Mouse (Mus musculus): ENCODE results near the gene AL732309.1. TPM values are rescaled to one million over a fixed set of nuclear protein-coding genes. Genes with fewer than 3 reads are reported as not detected.

AL732309.1 gene
- 6.3 and 6.8 TPM in 2 replicates for polyA plus RNA-seq (2014; fragmentation: Nextera tagmentation; extraction: Ambion mirVana)

GRCm38 (mm10) chr2:25246183-25247072, at the start of gene AL732309.1:
TSS of gene AL732309.1 (minus strand) at chr2:25246863.
- peaks cover 27% of the 10 kb centered on the region for H3K36me3 ChIP-seq (ENCODE audit: control insufficient read depth, insufficient read depth, low read length)
- peaks cover 21% of the 10 kb centered on the region for H3K27me3 ChIP-seq (replicated peaks; ENCODE audit: control insufficient read depth, insufficient read depth, low read length)
- 88% methylated on average over 10 of the region's 10 CpGs for WGBS
- no peak within 1 kb of the TSS for H3K4me3 ChIP-seq (ENCODE audit: low read depth, low read length)
- DNase-seq (ENCODE audit: low spot score): no peak
- no peak for ATAC-seq (replicated peaks; ENCODE audit: low FRiP score)
- no peak within 1 kb of the TSS for H3K27ac ChIP-seq (ENCODE audit: low read depth, low read length)
- H3K9ac ChIP-seq (ENCODE audit: low read depth, low read length): no peak within 1 kb of the TSS
- H3K4me2 ChIP-seq: no peak within 1 kb of the TSS
- no peaks in the 10 kb centered on the region for H3K9me3 ChIP-seq (ENCODE audit: control insufficient read depth, low read length)
- peaks cover 10% of the 10 kb centered on the region for H3K4me1 ChIP-seq (replicated peaks; ENCODE audit: control insufficient read depth, insufficient read depth, low read length)

- H3K27ac ChIP-seq (ENCODE audit: low read depth, low read length): no peak overlapping the region
- H3K4me2 ChIP-seq: no peak overlapping the region
- no peak overlapping the region for H3K4me3 ChIP-seq (ENCODE audit: low read depth, low read length)
- no peaks in the 10 kb centered on the region for H3K9me3 ChIP-seq (ENCODE audit: control insufficient read depth, low read length)
- DNase-seq (ENCODE audit: low spot score): no peak
- peaks cover 13% of the 10 kb centered on the region; the same call in 1 of the 2 replicates for H3K4me1 ChIP-seq (replicated peaks; ENCODE audit: control insufficient read depth, insufficient read depth, low read length)
- H3K9ac ChIP-seq (ENCODE audit: low read depth, low read length): no peak overlapping the region
- peaks cover 91% of the 10 kb centered on the region for H3K27me3 ChIP-seq (replicated peaks; ENCODE audit: control insufficient read depth, insufficient read depth, low read length)
- ATAC-seq (replicated peaks; ENCODE audit: low FRiP score): no peak
- no peaks in the 10 kb centered on the region for H3K36me3 ChIP-seq (ENCODE audit: control insufficient read depth, insufficient read depth, low read length)
- 71% methylated on average over 9 of the region's 9 CpGs for WGBS
These were observed 47.0 kb upstream of the AL732309.1 start for GRCm38 (mm10) chr2:25293706-25294105.

- no peak for ATAC-seq (replicated peaks; ENCODE audit: low FRiP score)
- peaks cover 13% of the 10 kb centered on the region; the same call in 1 of the 2 replicates for H3K4me1 ChIP-seq (replicated peaks; ENCODE audit: control insufficient read depth, insufficient read depth, low read length)
- no peak overlapping the region for H3K4me3 ChIP-seq (ENCODE audit: low read depth, low read length)
- H3K9me3 ChIP-seq (ENCODE audit: control insufficient read depth, low read length): no peaks in the 10 kb centered on the region
- peak; percentile 61 for DNase-seq (ENCODE audit: low spot score)
- H3K36me3 ChIP-seq (ENCODE audit: control insufficient read depth, insufficient read depth, low read length): no peaks in the 10 kb centered on the region
- H3K9ac ChIP-seq (ENCODE audit: low read depth, low read length): no peak overlapping the region
- no peak overlapping the region; the same call in 1 of the 2 replicates for H3K4me2 ChIP-seq
- 0% methylated on average over 1 of the region's 1 CpGs for WGBS
- H3K27ac ChIP-seq (ENCODE audit: low read depth, low read length): no peak overlapping the region
- H3K27me3 ChIP-seq (replicated peaks; ENCODE audit: control insufficient read depth, insufficient read depth, low read length): peaks cover 94% of the 10 kb centered on the region
These were observed 46.2 kb upstream of the AL732309.1 start for GRCm38 (mm10) chr2:25292856-25293255.

GRCm38 (mm10) chr2:25292054-25292544, 45.4 kb upstream of the AL732309.1 start:
- Histone ChIP-seq H3K4me1 (replicated peaks; ENCODE audit: control insufficient read depth, insufficient read depth, low read length) (peaks cover 18% of the 10 kb centered on the region), H3K9me3 (ENCODE audit: control insufficient read depth, low read length) (no peaks in the 10 kb centered on the region), H3K4me3 (ENCODE audit: low read depth, low read length) (peak overlapping the region; percentile 35), H3K27me3 (replicated peaks; ENCODE audit: control insufficient read depth, insufficient read depth, low read length) (peaks cover 89% of the 10 kb centered on the region), H3K36me3 (ENCODE audit: control insufficient read depth, insufficient read depth, low read length) (no peaks in the 10 kb centered on the region), H3K27ac (ENCODE audit: low read depth, low read length) (no peak overlapping the region), H3K9ac (ENCODE audit: low read depth, low read length) (no peak overlapping the region), H3K4me2 (peak overlapping the region; percentile 57)
- WGBS: 11% methylated on average over 39 of the region's 43 CpGs
- DNase-seq (ENCODE audit: low spot score) (no peak), ATAC-seq (replicated peaks; ENCODE audit: low FRiP score) (no peak)

- DNase-seq (ENCODE audit: low spot score) (no peak), ATAC-seq (replicated peaks; ENCODE audit: low FRiP score) (no peak)
- Histone ChIP-seq H3K9me3 (ENCODE audit: control insufficient read depth, low read length) (no peaks in the 10 kb centered on the region), H3K27ac (ENCODE audit: low read depth, low read length) (no peak overlapping the region), H3K4me1 (replicated peaks; ENCODE audit: control insufficient read depth, insufficient read depth, low read length) (peaks cover 23% of the 10 kb centered on the region), H3K27me3 (replicated peaks; ENCODE audit: control insufficient read depth, insufficient read depth, low read length) (peaks cover 85% of the 10 kb centered on the region), H3K4me2 (peak overlapping the region; percentile 57), H3K4me3 (ENCODE audit: low read depth, low read length) (peak overlapping the region; percentile 35; the same call in 1 of the 2 replicates), H3K36me3 (ENCODE audit: control insufficient read depth, insufficient read depth, low read length) (no peaks in the 10 kb centered on the region), H3K9ac (ENCODE audit: low read depth, low read length) (no peak overlapping the region)
- 13% methylated on average over 32 of the region's 32 CpGs for WGBS
These were observed 44.8 kb upstream of the AL732309.1 start for GRCm38 (mm10) chr2:25291184-25292053.

- DNase-seq (ENCODE audit: low spot score): no peak
These were observed 44.1 kb upstream of the AL732309.1 start for GRCm38 (mm10) chr2:25290816-25291130.

GRCm38 (mm10) chr2:25290101-25290815, 43.6 kb upstream of the AL732309.1 start:
- H3K4me1 ChIP-seq (replicated peaks; ENCODE audit: control insufficient read depth, insufficient read depth, low read length): peaks cover 28% of the 10 kb centered on the region
- no peak overlapping the region for H3K27ac ChIP-seq (ENCODE audit: low read depth, low read length)
- DNase-seq (ENCODE audit: low spot score) (no peak), ATAC-seq (replicated peaks; ENCODE audit: low FRiP score) (no peak)
- no peak overlapping the region for H3K9ac ChIP-seq (ENCODE audit: low read depth, low read length)
- H3K9me3 ChIP-seq (ENCODE audit: control insufficient read depth, low read length): no peaks in the 10 kb centered on the region
- WGBS: 4% methylated on average over 54 of the region's 54 CpGs
- peaks cover 4% of the 10 kb centered on the region; the same call in 1 of the 2 replicates for H3K36me3 ChIP-seq (ENCODE audit: control insufficient read depth, insufficient read depth, low read length)
- H3K27me3 ChIP-seq (replicated peaks; ENCODE audit: control insufficient read depth, insufficient read depth, low read length): peaks cover 75% of the 10 kb centered on the region
- H3K4me2 ChIP-seq: peak overlapping the region; percentile 20; the same call in 1 of the 2 replicates
- peak overlapping the region; percentile 20; the same call in 1 of the 2 replicates for H3K4me3 ChIP-seq (ENCODE audit: low read depth, low read length)

More at GRCm38 (mm10) chr2:25290816-25291130, 44.1 kb upstream of the AL732309.1 start:
- Histone ChIP-seq H3K4me3 (ENCODE audit: low read depth, low read length) (peak overlapping the region; percentile 20; the same call in 1 of the 2 replicates), H3K4me1 (replicated peaks; ENCODE audit: control insufficient read depth, insufficient read depth, low read length) (peaks cover 28% of the 10 kb centered on the region), H3K36me3 (ENCODE audit: control insufficient read depth, insufficient read depth, low read length) (no peaks in the 10 kb centered on the region), H3K4me2 (0 out of 2 replicates have a peak overlapping the region, but pooled peaks have one; percentile 14), H3K27ac (ENCODE audit: low read depth, low read length) (no peak overlapping the region), H3K9me3 (ENCODE audit: control insufficient read depth, low read length) (no peaks in the 10 kb centered on the region), H3K27me3 (replicated peaks; ENCODE audit: control insufficient read depth, insufficient read depth, low read length) (peaks cover 79% of the 10 kb centered on the region), H3K9ac (ENCODE audit: low read depth, low read length) (no peak overlapping the region)
- ATAC-seq (replicated peaks; ENCODE audit: low FRiP score): no peak
- WGBS: 2% methylated on average over 18 of the region's 18 CpGs

GRCm38 (mm10) chr2:25289651-25290050, 43.0 kb upstream of the AL732309.1 start, which contains the start of gene Lrrc26:
TSS of gene Lrrc26 (plus strand) at chr2:25289915.
- Histone ChIP-seq H3K27me3 (replicated peaks; ENCODE audit: control insufficient read depth, insufficient read depth, low read length) (peaks cover 69% of the 10 kb centered on the region), H3K4me3 (ENCODE audit: low read depth, low read length) (peak within 1 kb of the TSS; percentile 20; the same call in 1 of the 2 replicates), H3K4me1 (replicated peaks; ENCODE audit: control insufficient read depth, insufficient read depth, low read length) (peaks cover 28% of the 10 kb centered on the region), H3K36me3 (ENCODE audit: control insufficient read depth, insufficient read depth, low read length) (peaks cover 9% of the 10 kb centered on the region), H3K9me3 (ENCODE audit: control insufficient read depth, low read length) (no peaks in the 10 kb centered on the region), H3K4me2 (peak within 1 kb of the TSS; percentile 20; the same call in 1 of the 2 replicates), H3K27ac (ENCODE audit: low read depth, low read length) (no peak within 1 kb of the TSS), H3K9ac (ENCODE audit: low read depth, low read length) (no peak within 1 kb of the TSS)
- 13% methylated on average over 11 of the region's 11 CpGs for WGBS
- DNase-seq (ENCODE audit: low spot score) (no peak), ATAC-seq (replicated peaks; ENCODE audit: low FRiP score) (no peak)
